Mouse (Mus musculus) liver, adult 2 months (tissue): Measurements from ENCODE around the gene Ddx3x. TPM values are rescaled to one million over a fixed set of nuclear protein-coding genes. Genes with fewer than 3 reads are reported as not detected.
"Not testable (repeated sequence)": the region's sequence is repeated elsewhere in the genome, so short reads cannot be mapped to it uniquely, and the experiment has no call there.

Source experiments
- DNase-seq: peaks from one replicate; pipeline ENCODE4 v3.0.0-alpha.2; 2011; ENCODE audit warnings: low read depth, low spot score; ENCODE audit errors: extremely low read depth
- H3K27ac ChIP-seq: fragments of 200-500 bp; replicated peaks from 2 replicates; pipeline ENCODE4 v1.5.1; 2012; ENCODE audit warnings: low read depth, mild to moderate bottlenecking, control low read depth, inconsistent platforms, low read length; ENCODE audit not compliant: insufficient read depth
- H3K27me3 ChIP-seq: fragments of 200-500 bp; 2 replicates; pipeline ENCODE4 v1.6.1; 2012; ENCODE audit warnings: mild to moderate bottlenecking, moderate library complexity, low read length, inconsistent platforms; ENCODE audit not compliant: control insufficient read depth, insufficient read depth
- H3K36me3 ChIP-seq: fragments of 200-500 bp; 2 replicates; pipeline ENCODE4 v1.6.1; 2012; ENCODE audit warnings: low read length, inconsistent platforms; ENCODE audit not compliant: control insufficient read depth, insufficient read depth
- H3K4me1 ChIP-seq: fragments of 200-500 bp; 2 replicates; pipeline ENCODE4 v1.6.1; 2011; ENCODE audit warnings: low read length; ENCODE audit not compliant: control insufficient read depth, insufficient read depth
- H3K4me3 ChIP-seq: fragments of 200-500 bp; 2 replicates; pipeline ENCODE4 v1.5.1; 2011; ENCODE audit warnings: low read depth, mild to moderate bottlenecking, control low read depth, low read length, moderate library complexity; ENCODE audit not compliant: insufficient read depth
- H3K79me2 ChIP-seq: fragments of 200-500 bp; 2 replicates; pipeline ENCODE4 v1.6.1; 2012; ENCODE audit warnings: inconsistent platforms, mild to moderate bottlenecking, low read length, moderate library complexity; ENCODE audit not compliant: control insufficient read depth, insufficient read depth
- H3K9ac ChIP-seq: fragments of 200-500 bp; 2 replicates; pipeline ENCODE4 v1.6.1; 2012; ENCODE audit warnings: low read depth, mild to moderate bottlenecking, control low read depth, inconsistent platforms, low read length
- CTCF ChIP-seq: fragments of 200-500 bp; IDR thresholded peaks from 2 replicates; pipeline ENCODE4 v1.5.1; 2011; ENCODE audit warnings: low read depth, low read length, control low read depth
- POLR2A ChIP-seq: fragments of 200-500 bp; IDR thresholded peaks from 2 replicates; pipeline ENCODE4 v1.6.1; 2011; ENCODE audit warnings: low read length, control low read depth; ENCODE audit not compliant: insufficient read depth; ENCODE audit errors: extremely low read depth
- WGBS: fragments of 180-500 bp; shearing (Covaris S2); methylation state at CpG from one replicate; pipeline ENCODE4 v1.1.7; 2018; 5-methylcytosine and 5-hydroxymethylcytosine counted together
- polyA plus RNA-seq: library from polyadenylated mRNA; depleted of rRNA; stranded (reverse); fragments of >200 nt; gene quantifications from 2 replicates; pipeline ENCODE4 v1.2.3, GENCODE M21; 2012; rRNA removed
- total RNA-seq: library from RNA; depleted of rRNA; stranded (reverse); fragments of >200 nt; gene quantifications from 2 replicates; pipeline ENCODE4 v1.2.3, GENCODE M21; 2014; rRNA removed

Ddx3x gene
- total RNA-seq, result 128 and 147 TPM in 2 replicates
- polyA plus RNA-seq, result 19.9 and 24.5 TPM in 2 replicates

DNA sequence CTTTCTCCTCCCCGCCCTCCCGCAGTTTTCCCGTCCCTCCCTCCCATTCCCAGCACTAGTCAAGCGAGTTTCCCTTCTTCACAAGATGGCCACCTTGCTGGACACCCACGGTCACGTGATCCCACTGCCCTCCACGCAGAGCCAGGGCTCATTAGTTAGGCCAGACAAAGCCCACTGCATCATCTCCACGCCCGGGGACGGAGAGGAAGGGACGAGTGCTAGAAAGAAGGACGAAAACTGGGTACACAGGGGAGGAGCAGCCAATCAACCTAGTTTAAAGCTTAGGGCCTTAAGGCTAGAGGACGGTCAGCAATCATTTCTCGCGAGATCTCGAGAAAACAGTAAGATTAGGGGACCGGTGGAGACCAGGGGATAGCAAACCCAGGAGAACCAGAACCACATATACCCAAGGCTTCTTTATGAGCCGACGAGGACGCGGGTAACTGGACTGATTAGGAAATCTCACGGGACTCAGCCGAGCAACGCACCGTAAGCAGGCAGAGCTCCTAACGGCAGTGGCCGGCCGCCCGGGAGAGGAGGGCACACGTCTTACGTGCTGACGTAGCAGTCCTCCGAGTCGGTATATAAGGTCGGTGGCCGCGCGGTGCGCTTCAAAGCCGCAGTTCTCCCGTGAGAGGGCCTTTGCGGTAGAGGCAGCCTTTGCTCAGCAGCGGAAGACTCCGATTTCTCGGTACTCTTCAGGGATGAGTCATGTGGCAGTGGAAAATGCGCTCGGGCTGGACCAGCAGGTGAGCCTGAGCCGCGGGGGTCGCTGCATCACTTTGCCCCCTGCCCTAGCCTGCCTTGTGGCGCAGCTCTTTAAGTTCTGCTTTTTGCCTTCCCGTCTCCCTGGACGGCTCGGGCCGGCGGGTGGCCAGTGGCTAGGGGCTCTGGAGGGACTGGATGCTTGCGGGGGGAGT is at the start of gene Ddx3x:
Gene Ddx3x, plus strand, starts transcription at position 562 of the 920 bp plus-strand sequence.
- Histone ChIP-seq H3K27me3 (no peaks in the 10 kb centered on the region), H3K4me1 (peaks cover 14% of the 10 kb centered on the region), H3K4me3 (peak within 1 kb of the TSS; percentile 100), H3K9ac (peak within 1 kb of the TSS; percentile 100), H3K27ac (peak within 1 kb of the TSS; percentile 99), H3K36me3 (peaks cover 13% of the 10 kb centered on the region), H3K79me2 (peaks cover 13% of the 10 kb centered on the region)
- peak; percentile 98 for TF ChIP-seq POLR2A
- TF ChIP-seq CTCF, result no peak
- WGBS, result under 1% methylated on average over 54 of the region's 57 CpGs
- DNase-seq, result peak; percentile 83

DNA sequence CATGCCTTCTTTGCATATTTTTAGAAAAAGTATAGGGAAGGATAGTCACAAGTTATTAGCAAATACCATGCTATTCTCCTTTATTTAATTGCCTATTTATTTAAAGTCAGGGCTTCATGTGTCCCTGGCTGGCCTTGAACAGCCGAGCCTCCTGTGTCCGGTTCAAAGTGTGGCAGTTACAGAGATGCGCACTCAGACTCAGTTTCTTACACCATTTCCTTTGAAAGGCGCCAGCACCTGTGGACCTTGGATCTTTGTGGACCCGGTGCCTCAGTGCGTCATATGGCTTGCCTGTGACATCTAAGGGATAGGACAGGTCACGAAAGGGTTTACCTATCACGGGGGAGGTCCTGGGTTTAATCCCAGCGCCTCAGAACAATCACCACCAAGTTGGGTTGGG is 49.5 kb upstream of the Ddx3x start:
- Histone ChIP-seq H3K9ac (no peak overlapping the region), H3K4me3 (peak overlapping the region; percentile 55; the same call in 1 of the 2 replicates), H3K27ac (peak overlapping the region; percentile 74), H3K36me3 (no peaks in the 10 kb centered on the region), H3K4me1 (peaks cover under 1% of the 10 kb centered on the region; the same call in 1 of the 2 replicates), H3K27me3 (no peaks in the 10 kb centered on the region), H3K79me2 (no peaks in the 10 kb centered on the region)
- 30% methylated on average over 9 of the region's 9 CpGs for WGBS
- DNase-seq, result peak; percentile 64
- TF ChIP-seq CTCF, result no peak
- TF ChIP-seq POLR2A, result no peak

DNA sequence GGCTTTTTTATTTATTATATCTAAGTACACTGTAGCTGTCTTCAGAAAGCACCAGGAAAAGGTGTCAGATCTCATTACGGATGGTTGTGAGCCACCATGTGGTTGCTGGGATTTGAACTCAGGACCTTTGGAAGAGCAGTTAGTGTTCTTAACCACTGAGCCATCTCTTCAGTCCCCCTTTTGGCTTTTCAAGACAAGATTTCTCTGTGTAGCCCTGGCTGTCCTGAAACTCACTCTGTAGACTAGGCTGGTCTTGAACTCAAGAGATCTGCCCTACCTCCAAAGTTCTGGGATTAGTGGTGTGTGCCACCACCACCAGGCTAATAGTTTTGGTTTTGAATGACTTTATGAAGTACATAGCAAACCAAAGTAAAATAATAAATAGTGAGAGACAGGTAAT is 47.9 kb upstream of the Ddx3x start:
- WGBS, result 94% methylated on average over 1 of the region's 1 CpGs
- H3K79me2 ChIP-seq, result not testable (repeated sequence)

DNA sequence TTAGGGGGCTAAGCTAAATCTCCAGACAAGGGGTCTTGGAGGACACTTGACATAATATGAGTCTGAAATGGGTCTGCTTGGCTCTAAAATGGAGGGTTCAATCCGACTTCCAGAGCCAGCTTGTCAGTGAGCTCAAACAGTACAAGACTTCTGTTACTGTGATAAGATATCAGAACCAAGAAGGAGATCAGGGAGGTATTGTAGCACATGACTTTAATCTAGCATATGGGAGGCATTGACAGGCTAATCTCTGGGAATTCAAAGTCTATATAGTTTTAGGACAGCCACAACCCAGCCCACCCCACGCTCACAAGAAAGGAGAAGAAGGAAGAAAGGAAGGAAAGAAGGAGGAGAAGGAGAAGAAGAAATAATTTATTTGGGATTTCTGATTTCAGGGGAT is 47.1 kb upstream of the Ddx3x start:
- Histone ChIP-seq H3K27me3 (no peaks in the 10 kb centered on the region), H3K9ac (no peak overlapping the region), H3K27ac (no peak overlapping the region), H3K4me3 (no peak overlapping the region), H3K4me1 (peaks cover 2% of the 10 kb centered on the region; the same call in 1 of the 2 replicates), H3K79me2 (no peaks in the 10 kb centered on the region), H3K36me3 (no peaks in the 10 kb centered on the region)
- no peak for DNase-seq
- no peak for TF ChIP-seq CTCF
- TF ChIP-seq POLR2A, result no peak
- 77% methylated on average over 2 of the region's 2 CpGs for WGBS

More for the DNA sequence above, 47.9 kb upstream of the Ddx3x start:
- not testable (repeated sequence) for H3K36me3 ChIP-seq, H3K4me1 ChIP-seq, H3K9ac ChIP-seq, DNase-seq, H3K27ac ChIP-seq, H3K27me3 ChIP-seq, H3K4me3 ChIP-seq

DNA sequence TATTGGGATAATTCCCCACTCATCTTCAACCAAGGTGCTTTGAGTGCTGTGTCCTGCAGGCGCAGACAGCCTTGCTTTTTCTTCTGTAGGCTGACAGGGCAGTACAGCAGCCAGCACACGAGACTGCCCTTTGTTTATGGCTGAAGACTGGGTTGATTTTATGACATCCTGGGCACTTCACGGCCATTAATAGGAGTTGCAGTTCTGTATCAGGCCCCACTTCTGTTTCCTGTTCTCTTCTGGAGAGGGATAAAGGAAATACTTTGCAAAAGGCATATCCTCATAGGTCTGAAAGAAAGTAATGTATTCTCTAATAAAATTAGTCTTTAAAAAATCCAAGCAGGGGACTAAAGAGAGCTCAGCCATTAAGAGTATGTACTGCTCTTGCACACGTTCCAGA is 46.1 kb upstream of the Ddx3x start:
- Histone ChIP-seq H3K4me1 (peaks cover 2% of the 10 kb centered on the region; the same call in 1 of the 2 replicates), H3K4me3 (no peak overlapping the region), H3K36me3 (no peaks in the 10 kb centered on the region), H3K79me2 (no peaks in the 10 kb centered on the region), H3K27me3 (no peaks in the 10 kb centered on the region), H3K27ac (no peak overlapping the region), H3K9ac (no peak overlapping the region)
- no peak for DNase-seq
- no peak for TF ChIP-seq POLR2A
- TF ChIP-seq CTCF, result no peak
- WGBS, result 75% methylated on average over 4 of the region's 4 CpGs

DNA sequence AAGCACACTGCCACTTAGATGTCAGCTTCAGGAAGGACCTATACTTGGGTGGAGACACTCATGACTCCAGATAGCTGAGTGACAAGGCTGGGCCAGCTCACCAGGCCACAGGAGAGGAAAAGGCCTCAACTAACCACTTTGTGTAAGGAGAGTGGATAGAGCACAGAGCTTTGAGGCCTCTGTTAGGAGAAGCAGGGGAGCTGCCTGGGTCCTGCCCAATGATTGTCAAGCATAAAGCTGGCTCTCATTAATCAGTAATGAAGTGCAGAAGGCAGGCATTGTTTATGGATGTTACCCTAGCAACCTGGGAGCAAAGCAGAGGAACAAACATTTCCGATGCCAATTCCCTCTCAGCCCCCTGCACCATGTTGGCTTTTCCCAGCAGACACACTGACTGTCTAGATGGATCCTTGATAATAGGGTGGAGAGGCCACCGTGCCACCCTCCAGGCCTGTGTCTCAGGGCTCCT is 44.6 kb upstream of the Ddx3x start:
- no peak overlapping the region for H3K27ac ChIP-seq

More for the DNA sequence above, 44.6 kb upstream of the Ddx3x start:
- H3K27me3 ChIP-seq, result no peaks in the 10 kb centered on the region
- H3K36me3 ChIP-seq, result no peaks in the 10 kb centered on the region
- peak; percentile 43 for DNase-seq
- no peak overlapping the region for H3K9ac ChIP-seq
- H3K4me1 ChIP-seq, result peaks cover 2% of the 10 kb centered on the region; the same call in 1 of the 2 replicates
- WGBS, result 23% methylated on average over 2 of the region's 2 CpGs
- no peak overlapping the region for H3K4me3 ChIP-seq
- TF ChIP-seq POLR2A (no peak), CTCF (no peak)
- H3K79me2 ChIP-seq, result no peaks in the 10 kb centered on the region
